Mouse (Mus musculus) cerebellum, adult 9-11 months (tissue): Measurements from ENCODE around the gene Evi5l.

Experiments used
- DNase-seq: peaks from one replicate; pipeline ENCODE4 v3.0.0; 2022

Evi5l gene

GRCm38 (mm10) chr8:4205246-4206123 lies 39.1 kb downstream of the Evi5l start:
- DNase-seq, result no peak

DNA sequence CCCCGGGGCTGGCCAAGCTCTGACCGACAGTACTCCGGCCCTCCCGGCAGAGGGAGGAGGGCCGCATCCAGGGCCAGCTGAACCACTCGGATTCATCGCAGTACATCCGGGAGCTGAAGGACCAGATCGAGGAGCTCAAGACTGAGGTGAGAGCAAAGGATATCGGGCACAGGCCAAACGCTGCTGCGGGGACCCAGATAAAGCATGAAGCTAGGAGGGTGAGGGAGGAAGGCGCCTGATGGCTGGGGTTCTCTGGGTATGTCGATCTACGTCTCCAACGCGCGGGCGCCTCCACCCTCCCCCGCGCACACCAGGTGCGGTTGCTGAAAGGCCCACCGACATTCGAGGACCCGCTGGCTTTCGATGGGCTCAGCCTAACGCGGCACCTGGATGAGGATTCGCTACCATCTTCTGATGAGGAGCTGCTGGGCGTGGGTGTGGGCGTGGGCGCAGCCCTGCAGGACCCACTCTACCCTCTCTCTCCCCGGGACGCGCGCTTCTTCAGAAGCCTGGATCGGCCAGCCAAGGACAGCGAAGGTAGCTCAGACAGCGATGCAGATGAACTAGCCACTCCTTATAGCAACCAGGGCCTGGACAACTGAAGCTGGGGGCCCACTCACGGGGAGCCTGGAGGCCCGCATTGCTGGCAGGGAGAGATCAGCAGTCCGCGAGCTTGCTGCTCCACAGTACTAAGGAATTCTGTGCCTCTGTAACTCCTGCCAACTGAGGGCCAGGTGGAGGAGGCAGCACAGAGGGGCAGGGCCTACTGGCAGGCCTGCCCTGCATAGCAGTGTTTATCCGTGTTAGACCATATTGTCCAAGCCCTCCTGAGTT lies 40.0 kb downstream of the Evi5l start:
- DNase-seq, result peak; percentile 60

DNA sequence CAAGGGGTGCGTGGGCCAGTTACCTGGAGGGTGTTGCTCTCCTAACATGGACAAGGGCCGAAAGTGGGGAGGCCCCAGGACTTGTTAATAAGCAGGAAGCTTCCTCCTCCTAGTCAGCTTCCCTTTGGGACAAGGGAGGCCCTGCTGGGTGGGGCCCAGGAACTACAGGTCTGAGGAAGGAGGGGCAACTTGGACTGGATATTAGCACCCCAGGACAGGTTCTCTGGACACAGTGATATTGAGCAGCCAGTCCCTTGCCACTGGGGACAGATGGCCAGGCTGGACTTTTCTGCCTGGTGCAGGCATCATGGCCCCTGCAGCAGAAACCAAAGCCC lies 40.6 kb downstream of the Evi5l start:
- no peak for DNase-seq

DNA sequence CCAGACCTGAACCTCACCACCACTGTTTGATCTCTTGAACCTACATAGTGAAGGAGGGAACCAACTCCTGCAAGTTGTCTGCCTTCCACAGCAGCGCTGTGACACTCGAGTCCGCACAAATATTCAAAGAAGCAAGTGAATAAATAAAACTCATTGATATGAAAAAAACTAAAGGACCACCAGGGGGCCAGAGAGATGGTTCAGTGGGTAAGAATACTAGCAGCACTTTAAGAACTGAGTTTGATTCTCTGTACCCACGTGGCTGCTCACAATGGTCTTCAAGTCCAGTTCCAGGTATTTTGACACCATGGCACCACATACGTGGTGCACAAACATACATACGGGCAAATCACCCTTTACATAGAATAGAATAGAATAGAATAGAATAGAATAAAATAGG lies 44.7 kb downstream of the Evi5l start:
- no peak for DNase-seq

DNA sequence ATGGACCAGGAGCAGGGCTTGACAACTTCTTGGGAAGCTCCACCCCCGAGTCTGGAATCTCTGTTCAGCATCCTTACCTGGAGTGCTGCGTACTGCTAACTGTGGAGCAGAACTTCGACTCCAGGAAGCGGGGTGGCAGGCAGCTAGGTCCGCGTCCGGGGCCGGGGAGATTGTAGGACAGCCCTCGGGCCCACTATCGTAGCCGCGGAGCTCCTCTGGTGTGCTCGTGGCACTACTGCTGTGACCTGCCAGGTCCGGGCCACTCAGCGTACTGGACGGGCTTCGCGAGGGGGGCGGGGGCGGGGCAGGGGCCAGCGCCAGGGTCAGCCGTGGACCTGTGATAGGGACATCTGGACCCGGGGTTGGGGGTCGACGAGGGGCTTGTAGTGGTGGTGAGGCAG lies 46.4 kb downstream of the Evi5l start:
- no peak for DNase-seq

- DNase-seq, result peak; percentile 55
Measured at GRCm38 (mm10) chr8:4213210-4214005, 47.0 kb downstream of the Evi5l start.

DNA sequence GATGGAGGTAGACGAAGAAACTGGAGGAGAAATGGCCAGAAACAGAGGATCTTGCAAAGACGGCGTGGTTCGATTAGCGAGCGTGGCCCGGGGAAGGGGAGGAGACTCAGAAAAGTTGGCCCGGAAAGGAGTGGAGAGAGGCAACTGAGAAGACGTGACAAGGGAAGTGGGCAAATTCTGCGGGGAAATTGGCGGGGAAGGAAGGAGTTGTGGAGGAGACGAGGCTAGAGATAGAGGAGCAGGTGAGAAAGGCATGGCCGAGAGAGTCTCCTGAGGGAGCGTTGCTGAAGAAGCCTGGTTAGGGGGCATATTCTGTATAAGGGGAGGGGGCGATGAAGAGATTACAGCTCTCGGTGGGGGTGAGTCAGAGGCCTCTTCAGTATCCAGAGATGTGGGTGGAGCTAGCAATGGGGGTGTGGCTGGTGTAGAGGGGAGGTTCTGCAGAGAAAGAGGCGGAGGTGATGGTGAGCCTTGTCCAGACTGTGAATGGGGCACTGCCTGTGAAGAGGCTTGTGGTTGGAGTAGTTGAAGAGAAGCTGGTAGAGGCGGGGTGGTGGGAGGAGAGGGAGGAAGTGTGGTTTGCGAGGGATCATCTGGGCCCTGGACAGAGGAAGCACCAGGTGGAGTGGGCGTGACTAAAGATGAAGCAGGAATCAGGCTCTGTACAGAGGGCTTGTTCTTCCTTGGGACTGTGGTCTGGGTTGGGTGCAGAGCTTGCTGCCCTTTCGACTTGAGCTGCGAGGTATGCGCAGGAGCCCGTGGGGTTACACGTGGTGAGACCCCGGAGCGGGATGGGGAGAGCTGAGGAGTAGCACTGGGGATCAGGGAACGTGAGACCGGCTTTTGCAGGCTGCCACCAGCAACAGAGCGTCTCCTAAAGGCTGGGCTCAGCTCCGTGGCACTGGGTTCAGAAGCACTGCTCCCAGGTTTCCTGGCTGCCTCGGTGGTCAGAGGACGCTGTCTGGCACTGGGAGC lies 47.9 kb downstream of the Evi5l start:
- peak; percentile 46 for DNase-seq

DNA sequence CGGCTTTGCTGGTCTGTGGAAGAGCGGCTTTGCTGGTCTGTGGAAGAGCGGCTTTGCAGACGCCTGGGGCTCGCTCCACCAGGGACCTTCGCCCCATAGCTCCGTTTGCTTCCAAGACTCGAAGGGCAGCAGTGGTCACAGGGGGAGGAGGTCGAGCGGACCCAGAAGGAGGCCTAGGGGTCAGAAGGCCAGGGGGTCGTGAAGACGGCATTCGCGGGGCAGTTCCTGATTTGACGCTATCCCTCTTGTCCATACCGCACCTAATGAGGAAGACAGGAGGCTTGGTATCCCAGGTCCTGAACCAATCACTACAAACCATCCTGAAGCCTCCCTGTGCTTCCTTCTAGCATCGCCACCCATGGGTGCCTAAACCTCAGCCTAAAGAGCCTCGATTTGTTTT lies 49.9 kb downstream of the Evi5l start:
- no peak for DNase-seq

GRCm38 (mm10) chr8:4216791-4217621 lies 50.6 kb downstream of the Evi5l start, which contains the start of gene Prr36:
Gene Prr36 (minus strand): TSS chr8:4217459.
- peak; percentile 81 for DNase-seq

DNA sequence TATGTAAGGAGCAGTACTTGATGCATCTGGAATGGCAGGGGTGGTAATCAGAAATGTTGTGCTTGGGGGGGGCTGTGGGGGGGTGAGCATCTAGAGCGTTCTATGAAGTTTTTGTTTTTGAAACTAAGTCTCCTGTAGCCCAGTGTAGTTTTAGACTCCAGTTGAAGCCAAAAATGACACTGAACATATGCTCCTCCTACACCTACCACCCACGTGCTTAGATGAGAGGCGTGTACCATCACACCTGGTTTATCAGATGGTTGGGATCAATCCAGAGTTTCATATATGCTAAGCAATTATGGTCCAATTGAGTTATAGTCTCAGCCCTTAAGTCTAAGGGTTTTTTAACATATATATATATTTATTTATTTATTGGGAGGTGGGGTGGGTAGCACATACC lies 53.2 kb downstream of the Evi5l start:
- DNase-seq, result no peak

GRCm38 (mm10) chr8:4222059-4222458 lies 55.7 kb downstream of the Evi5l start:
- DNase-seq, result no peak

DNA sequence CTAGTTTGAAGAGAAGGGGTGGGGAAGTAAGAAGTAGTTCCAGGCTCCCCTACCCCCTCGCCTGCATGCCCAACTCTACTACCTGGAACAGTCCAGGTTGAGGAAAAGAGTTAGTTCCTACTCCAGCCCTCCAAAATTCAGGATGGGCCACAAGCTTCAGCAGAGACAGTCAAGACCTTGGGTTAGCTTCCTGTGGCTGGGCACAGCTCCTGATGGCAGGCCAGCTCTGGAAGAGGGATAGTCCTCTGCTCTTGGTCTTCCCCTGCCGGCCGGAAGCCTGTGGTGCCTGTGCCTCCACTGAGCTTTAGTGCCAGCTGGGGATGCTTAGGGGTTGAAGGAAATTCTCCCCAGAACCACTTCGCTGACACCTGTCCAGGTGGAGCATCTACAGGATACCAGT lies 60.0 kb downstream of the Evi5l start:
- no peak for DNase-seq

GRCm38 (mm10) chr8:4226739-4227347 lies 60.5 kb downstream of the Evi5l start, which contains the start of gene Lrrc8e:
Gene Lrrc8e (plus strand): TSS chr8:4226827.
- DNase-seq, result no peak

GRCm38 (mm10) chr8:4227919-4228318 lies 61.6 kb downstream of the Evi5l start:
- no peak for DNase-seq

DNA sequence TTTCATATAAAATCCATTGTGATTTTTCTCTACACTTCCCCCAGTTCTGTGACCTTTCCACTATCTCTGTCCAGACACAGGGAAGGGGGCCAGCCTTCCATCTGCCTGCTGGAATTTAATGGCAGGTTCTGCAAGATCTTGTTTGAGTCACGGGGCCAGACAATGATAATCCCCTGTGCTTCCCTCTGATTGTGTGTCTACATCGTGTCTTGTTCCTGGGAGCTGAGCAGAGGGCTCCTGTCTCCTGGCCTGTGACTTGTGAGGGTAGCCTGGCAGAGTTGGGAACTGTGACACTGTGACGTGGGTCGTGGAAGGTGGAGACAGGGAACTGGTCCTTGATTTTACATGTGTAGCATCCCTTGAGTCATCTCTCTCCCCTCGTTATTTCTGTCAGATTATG lies 63.4 kb downstream of the Evi5l start:
- DNase-seq, result no peak

DNA sequence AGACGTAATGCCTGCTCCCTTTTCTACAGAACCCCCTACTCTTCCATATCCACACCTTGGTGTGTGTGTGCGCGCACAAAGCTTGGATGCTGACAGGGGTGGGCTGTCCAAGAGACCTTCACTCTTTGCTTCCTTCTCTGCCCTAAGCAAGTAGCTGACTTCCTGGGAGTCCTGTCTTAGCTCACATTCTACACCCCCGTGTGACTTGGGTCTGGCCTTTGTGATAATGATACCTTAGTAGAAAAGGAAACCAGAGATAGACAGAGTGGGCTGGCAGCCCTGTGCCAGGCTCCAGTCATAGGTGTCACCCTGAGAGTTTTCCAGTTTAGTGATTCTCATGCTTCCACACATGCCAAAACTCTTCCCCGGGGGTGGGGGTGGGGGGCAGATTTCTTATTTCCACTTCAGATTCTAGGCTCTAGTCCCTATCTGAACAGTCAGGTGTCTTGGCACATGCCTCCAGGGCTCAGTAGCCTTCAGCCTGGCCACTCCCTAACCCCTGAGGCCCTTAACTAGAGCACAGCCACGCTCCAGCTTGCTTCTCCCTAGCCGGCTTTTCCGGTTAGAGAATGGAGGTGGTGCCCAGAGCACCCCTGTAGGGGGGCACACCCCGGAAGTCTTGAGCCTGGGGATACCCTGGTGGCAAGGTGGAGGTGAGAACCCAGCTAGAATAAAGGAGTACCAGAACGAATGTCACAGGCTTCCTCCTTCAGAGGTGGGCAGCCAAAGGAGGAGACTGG lies 64.4 kb downstream of the Evi5l start:
- no peak for DNase-seq

DNA sequence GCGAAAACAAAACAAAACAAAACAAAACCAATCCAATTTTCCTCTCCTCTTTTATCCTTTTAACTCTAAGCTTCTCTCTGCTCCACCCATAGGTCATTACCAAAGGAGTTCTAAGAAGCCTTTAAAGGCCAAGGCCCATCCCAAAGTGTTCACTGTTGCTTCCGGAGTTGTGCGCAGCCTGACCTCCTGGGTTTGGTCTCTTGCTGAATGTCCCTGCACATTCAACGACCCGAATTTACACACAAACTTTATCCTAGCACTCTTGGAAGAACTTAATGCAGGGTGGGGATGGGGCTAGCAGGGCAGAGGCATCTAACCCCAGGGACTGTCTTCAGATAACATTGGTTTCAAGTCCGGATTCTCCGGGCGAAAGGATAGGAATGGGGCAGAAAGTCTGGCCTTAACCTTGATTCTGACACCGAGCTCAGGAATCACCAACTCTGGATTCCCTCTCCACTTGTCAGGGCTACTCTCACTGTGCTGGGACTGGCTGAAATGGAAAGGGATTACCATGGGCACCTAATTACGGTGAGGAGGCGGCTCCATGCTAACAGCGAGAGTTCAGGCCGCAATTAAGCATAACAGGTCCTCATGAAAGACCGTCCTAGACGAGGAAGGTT lies 71.6 kb downstream of the Evi5l start:
- DNase-seq, result no peak

GRCm38 (mm10) chr8:4238434-4239192 lies 72.2 kb downstream of the Evi5l start, which contains the start of the genes Map2k7 and Gm49320:
Gene Map2k7 (plus strand): TSS chr8:4238740.
Gene Gm49320 (plus strand): TSS chr8:4238865.
- peak; percentile 100 for DNase-seq
